Mouse (Mus musculus): ENCODE measurements at regions not wholly inside any gene's neighbourhood (a gene's known extent, or its start where the extent isn't known, plus 50 kb on each side); places are given as distances from the start of the nearest gene placed in this dataset.

DNA sequence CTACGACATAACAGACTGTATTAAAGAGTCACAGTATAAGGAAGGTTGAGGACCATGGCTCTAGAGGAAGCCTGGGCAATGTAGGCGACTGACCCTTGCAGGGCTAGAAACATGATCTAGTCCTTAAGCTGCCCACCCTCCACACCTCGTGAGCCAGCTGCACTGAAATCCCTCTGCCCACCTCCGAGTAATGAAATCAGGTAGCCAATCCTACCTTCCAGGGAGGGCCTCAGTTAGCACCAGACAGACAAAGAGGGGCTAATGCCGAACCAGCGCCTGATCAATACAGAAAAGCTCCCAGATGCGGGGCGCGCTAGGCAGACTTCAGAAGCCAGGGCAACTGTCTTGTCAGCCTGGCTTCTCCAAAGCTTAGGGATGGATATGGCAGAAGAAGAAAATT, 65.4 kb upstream of the Top1 start:
- no peak for TF ChIP-seq CTCF (conservative IDR thresholded peaks at IDR 0.05 in 1 of 2, IDR thresholded peaks at IDR 0.05 in 1 of 2; ENCODE audit: low read depth in 2 of 2, low read length in 2 of 2)
- TF ChIP-seq POLR2A (IDR thresholded peaks at IDR 0.05; ENCODE audit: low read depth, low read length) = no peak
- TF ChIP-seq ETS1 (conservative IDR thresholded peaks at IDR 0.05; ENCODE audit: low read depth, low read length) = no peak
- no peak for TF ChIP-seq ZC3H11A (IDR thresholded peaks at IDR 0.05; ENCODE audit: low read depth, low read length)
- TF ChIP-seq USF1 (IDR thresholded peaks at IDR 0.05; ENCODE audit: low read depth, low read length) = no peak
- no peak for TF ChIP-seq POLR2AphosphoS2 (IDR thresholded peaks at IDR 0.05; ENCODE audit: low read depth, low read length)
- no peak for TF ChIP-seq CHD2 (IDR thresholded peaks at IDR 0.05; ENCODE audit: low read length)
- TF ChIP-seq HCFC1 (IDR thresholded peaks at IDR 0.05; ENCODE audit: low read depth, low read length) = no peak
- TF ChIP-seq TBP (conservative IDR thresholded peaks at IDR 0.05; ENCODE audit: low read depth, low read length) = no peak
- TF ChIP-seq EP300 (IDR thresholded peaks at IDR 0.05; ENCODE audit: low read length) = no peak
- no peak for TF ChIP-seq SIN3A (IDR thresholded peaks at IDR 0.05; ENCODE audit: low read length)

All from CH12.LX (cell line).